Mouse (Mus musculus): Measurements from ENCODE around the gene Man1c1. TPM values are rescaled to one million over a fixed set of nuclear protein-coding genes. Genes with fewer than 3 reads are reported as not detected.

Man1c1 gene
- polyA plus RNA-seq, 1 experiment from 2014 or later: 2.6 TPM

DNA sequence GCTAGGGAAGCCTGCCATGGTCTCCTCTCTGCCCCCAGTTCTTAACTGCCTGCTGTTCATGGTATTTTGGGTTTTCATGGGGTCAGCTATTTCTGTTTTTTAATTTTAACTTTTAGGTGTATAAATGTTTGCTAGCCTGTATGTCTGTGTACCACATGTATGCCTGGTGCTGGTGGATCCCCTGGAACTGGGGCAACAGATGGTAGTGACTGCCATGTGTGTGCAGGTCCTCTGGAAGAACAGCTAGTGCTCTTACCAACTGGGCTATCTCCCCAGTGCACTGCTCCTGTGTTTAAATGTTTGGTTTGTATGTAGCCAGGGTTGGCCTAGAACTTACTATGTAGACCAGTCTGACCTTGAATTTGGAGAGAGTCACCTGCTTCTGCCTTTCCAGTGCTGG is 184.8 kb downstream of the Man1c1 start:
- Histone ChIP-seq H3K9ac (ENCODE audit: low read length) (no peak overlapping the region), H3K27ac (replicated peaks; ENCODE audit: low read depth, low read length) (no peak overlapping the region), H3K9me3 (ENCODE audit: control insufficient read depth, low read length) (no peaks in the 10 kb centered on the region), H3K4me2 (ENCODE audit: low read depth, severe bottlenecking) (no peak overlapping the region), H3K27me3 (ENCODE audit: control insufficient read depth, insufficient read depth, low read length) (no peaks in the 10 kb centered on the region), H3K36me3 (ENCODE audit: control insufficient read depth, insufficient read depth, low read length) (peaks cover 7% of the 10 kb centered on the region; the same call in 1 of the 2 replicates), H3K4me3 (ENCODE audit: low read depth, low read length) (no peak overlapping the region), H3K4me1 (ENCODE audit: control insufficient read depth, insufficient read depth, low read length) (no peaks in the 10 kb centered on the region)
- ATAC-seq (ENCODE audit: insufficient number of reproducible peaks, low FRiP score, low TSS enrichment, low read depth): no peak
- no peak for DNase-seq (ENCODE audit: low spot score)

DNA sequence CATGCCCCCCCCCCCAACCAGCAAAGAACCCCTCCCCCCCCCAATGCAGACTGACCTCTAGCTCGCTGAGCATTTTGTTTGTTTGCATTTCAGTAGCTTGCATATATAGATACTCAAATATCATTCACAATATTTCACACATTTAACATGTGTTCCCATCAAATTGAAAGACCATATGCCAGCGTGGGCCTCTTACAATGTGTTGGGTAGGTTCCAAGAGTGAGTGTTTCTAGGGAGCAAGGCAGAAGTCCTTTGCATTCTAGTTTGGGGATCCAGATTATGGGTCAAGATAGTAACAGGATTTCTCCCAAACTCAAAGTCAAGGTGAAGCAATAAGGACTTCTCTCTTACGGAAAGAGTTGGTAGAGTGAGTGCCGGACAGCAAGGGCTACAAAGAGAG is 185.5 kb downstream of the Man1c1 start:
- 96% methylated on average over 4 of the region's 4 CpGs for WGBS

DNA sequence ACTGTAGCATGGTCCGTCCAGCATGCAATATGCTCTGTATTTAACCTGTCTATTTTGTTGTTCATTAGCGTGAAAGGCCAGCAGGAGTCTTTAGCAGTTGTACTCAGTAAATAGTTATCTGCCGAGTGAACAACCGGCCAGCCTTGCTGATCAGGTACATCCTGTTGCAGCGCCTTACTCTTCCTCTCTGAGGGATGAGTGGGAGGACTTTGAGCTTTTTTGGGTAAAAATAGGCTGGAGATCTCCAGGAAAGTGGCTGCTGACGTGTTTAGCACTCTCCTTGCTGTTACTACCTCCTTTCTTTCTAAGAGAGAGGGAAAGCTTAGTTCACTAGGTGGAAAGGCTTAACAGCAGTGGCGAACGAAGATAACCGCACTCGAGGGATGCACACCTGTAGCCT is 186.4 kb downstream of the Man1c1 start:
- H3K4me2 ChIP-seq (ENCODE audit: low read depth, severe bottlenecking): no peak overlapping the region
- 91% methylated on average over 10 of the region's 10 CpGs for WGBS
- H3K36me3 ChIP-seq (ENCODE audit: control insufficient read depth, insufficient read depth, low read length): no peaks in the 10 kb centered on the region; the same call in 1 of the 2 replicates
- H3K27ac ChIP-seq (replicated peaks; ENCODE audit: low read depth, low read length): no peak overlapping the region
- H3K9me3 ChIP-seq (ENCODE audit: control insufficient read depth, low read length): no peaks in the 10 kb centered on the region
- no peak overlapping the region for H3K9ac ChIP-seq (ENCODE audit: low read length)
- H3K4me1 ChIP-seq (ENCODE audit: control insufficient read depth, insufficient read depth, low read length): no peaks in the 10 kb centered on the region
- ATAC-seq (ENCODE audit: insufficient number of reproducible peaks, low FRiP score, low TSS enrichment, low read depth): no peak
- DNase-seq (ENCODE audit: low spot score): no peak
- H3K27me3 ChIP-seq (ENCODE audit: control insufficient read depth, insufficient read depth, low read length): no peaks in the 10 kb centered on the region
- H3K4me3 ChIP-seq (ENCODE audit: low read depth, low read length): no peak overlapping the region

More for the DNA sequence above, 185.5 kb downstream of the Man1c1 start:
- Histone ChIP-seq H3K9ac (ENCODE audit: low read length) (no peak overlapping the region), H3K27ac (replicated peaks; ENCODE audit: low read depth, low read length) (no peak overlapping the region), H3K4me1 (ENCODE audit: control insufficient read depth, insufficient read depth, low read length) (no peaks in the 10 kb centered on the region), H3K4me3 (ENCODE audit: low read depth, low read length) (no peak overlapping the region), H3K36me3 (ENCODE audit: control insufficient read depth, insufficient read depth, low read length) (peaks cover 1% of the 10 kb centered on the region; the same call in 1 of the 2 replicates), H3K27me3 (ENCODE audit: control insufficient read depth, insufficient read depth, low read length) (no peaks in the 10 kb centered on the region), H3K9me3 (ENCODE audit: control insufficient read depth, low read length) (no peaks in the 10 kb centered on the region), H3K4me2 (ENCODE audit: low read depth, severe bottlenecking) (no peak overlapping the region)
- ATAC-seq (ENCODE audit: insufficient number of reproducible peaks, low FRiP score, low TSS enrichment, low read depth) (no peak), DNase-seq (ENCODE audit: low spot score) (no peak)

- Histone ChIP-seq H3K9ac (ENCODE audit: low read length) (no peak overlapping the region), H3K36me3 (ENCODE audit: control insufficient read depth, insufficient read depth, low read length) (no peaks in the 10 kb centered on the region; the same call in 1 of the 2 replicates), H3K27ac (replicated peaks; ENCODE audit: low read depth, low read length) (no peak overlapping the region), H3K9me3 (ENCODE audit: control insufficient read depth, low read length) (no peaks in the 10 kb centered on the region), H3K4me1 (ENCODE audit: control insufficient read depth, insufficient read depth, low read length) (no peaks in the 10 kb centered on the region), H3K27me3 (ENCODE audit: control insufficient read depth, insufficient read depth, low read length) (no peaks in the 10 kb centered on the region), H3K4me3 (ENCODE audit: low read depth, low read length) (no peak overlapping the region), H3K4me2 (ENCODE audit: low read depth, severe bottlenecking) (no peak overlapping the region)
- WGBS: 89% methylated on average over 8 of the region's 8 CpGs
- ATAC-seq (ENCODE audit: insufficient number of reproducible peaks, low FRiP score, low TSS enrichment, low read depth) (no peak), DNase-seq (ENCODE audit: low spot score) (no peak)
These were observed 187.1 kb downstream of the Man1c1 start for GRCm38 (mm10) chr4:134516981-134517380.

- peaks cover 4% of the 10 kb centered on the region; the same call in 1 of the 2 replicates for H3K4me1 ChIP-seq (ENCODE audit: control insufficient read depth, insufficient read depth, low read length)
- no peak for ATAC-seq (ENCODE audit: insufficient number of reproducible peaks, low FRiP score, low TSS enrichment, low read depth)
- H3K27me3 ChIP-seq (ENCODE audit: control insufficient read depth, insufficient read depth, low read length): no peaks in the 10 kb centered on the region
- no peaks in the 10 kb centered on the region for H3K9me3 ChIP-seq (ENCODE audit: control insufficient read depth, low read length)
- no peak overlapping the region for H3K4me2 ChIP-seq (ENCODE audit: low read depth, severe bottlenecking)
- no peak for DNase-seq (ENCODE audit: low spot score)
- H3K4me3 ChIP-seq (ENCODE audit: low read depth, low read length): no peak overlapping the region
- no peaks in the 10 kb centered on the region; the same call in 1 of the 2 replicates for H3K36me3 ChIP-seq (ENCODE audit: control insufficient read depth, insufficient read depth, low read length)
- H3K9ac ChIP-seq (ENCODE audit: low read length): no peak overlapping the region
- 84% methylated on average over 7 of the region's 7 CpGs for WGBS
- H3K27ac ChIP-seq (replicated peaks; ENCODE audit: low read depth, low read length): no peak overlapping the region
These were observed 188.5 kb downstream of the Man1c1 start for GRCm38 (mm10) chr4:134515614-134516013.

DNA sequence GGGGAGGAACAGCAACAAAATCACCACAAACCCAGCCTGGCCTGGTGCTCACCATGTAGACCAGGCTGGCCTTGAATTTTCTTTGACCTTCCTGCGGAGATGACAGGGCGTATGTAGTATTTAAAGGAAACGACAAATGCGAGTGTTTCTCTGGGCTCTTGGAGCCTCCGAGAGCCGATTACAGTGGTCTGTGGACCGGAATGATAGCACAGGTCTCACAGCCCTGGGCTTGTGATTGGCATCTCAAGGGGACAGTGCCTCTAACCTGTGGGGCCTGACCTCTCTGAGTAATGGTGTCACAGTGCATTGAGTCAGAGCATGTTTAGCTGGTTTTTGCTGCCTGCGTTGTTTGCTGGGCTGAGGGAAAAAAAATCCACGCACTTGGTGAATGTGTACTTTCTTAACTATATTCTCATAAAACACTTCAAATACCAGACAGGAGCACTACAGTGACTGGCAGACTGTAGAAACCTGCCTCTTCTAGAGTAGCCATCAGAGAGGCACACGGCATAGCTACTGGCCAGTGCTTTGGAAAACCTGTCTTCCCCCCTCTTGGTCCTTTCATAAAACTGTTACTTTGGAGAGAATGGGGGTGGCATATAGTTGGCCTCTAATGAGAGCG is 189.7 kb downstream of the Man1c1 start:
- no peak overlapping the region for H3K4me2 ChIP-seq (ENCODE audit: low read depth, severe bottlenecking)
- no peak for ATAC-seq (ENCODE audit: insufficient number of reproducible peaks, low FRiP score, low TSS enrichment, low read depth)

DNA sequence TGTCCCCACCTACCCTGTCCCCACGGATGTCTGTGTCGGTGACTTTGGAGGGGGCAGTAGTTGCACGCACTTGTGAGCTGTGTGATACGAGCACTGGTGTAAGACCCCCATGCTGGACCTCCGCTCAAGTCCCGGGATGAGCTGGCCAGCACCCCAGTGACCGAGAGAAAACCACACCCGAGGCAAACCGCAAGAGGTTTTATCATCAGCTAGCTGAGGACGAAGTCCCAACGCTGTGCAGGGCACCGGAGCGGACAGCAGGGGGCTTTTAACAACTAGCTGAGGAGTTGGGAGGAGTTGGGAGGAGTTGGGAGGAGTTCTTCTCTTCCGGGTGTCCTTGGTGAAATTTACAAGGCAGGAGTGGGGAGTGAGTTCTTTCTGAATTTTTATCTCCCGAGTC is 191.3 kb downstream of the Man1c1 start:
- no peak for ATAC-seq (ENCODE audit: insufficient number of reproducible peaks, low FRiP score, low TSS enrichment, low read depth)
- no peaks in the 10 kb centered on the region for H3K9me3 ChIP-seq (ENCODE audit: control insufficient read depth, low read length)
- WGBS: 20% methylated on average over 15 of the region's 15 CpGs
- H3K4me1 ChIP-seq (ENCODE audit: control insufficient read depth, insufficient read depth, low read length): peaks cover 4% of the 10 kb centered on the region; the same call in 1 of the 2 replicates
- peak overlapping the region; percentile 35 for H3K4me2 ChIP-seq (ENCODE audit: low read depth, severe bottlenecking)
- H3K4me3 ChIP-seq (ENCODE audit: low read depth, low read length): peak overlapping the region; percentile 14; the same call in 1 of the 2 replicates
- DNase-seq (ENCODE audit: low spot score): peak; percentile 64
- no peaks in the 10 kb centered on the region; the same call in 1 of the 2 replicates for H3K36me3 ChIP-seq (ENCODE audit: control insufficient read depth, insufficient read depth, low read length)
- H3K27ac ChIP-seq (replicated peaks; ENCODE audit: low read depth, low read length): no peak overlapping the region
- H3K27me3 ChIP-seq (ENCODE audit: control insufficient read depth, insufficient read depth, low read length): no peaks in the 10 kb centered on the region
- H3K9ac ChIP-seq (ENCODE audit: low read length): no peak overlapping the region

More for the DNA sequence above, 189.7 kb downstream of the Man1c1 start:
- 90% methylated on average over 11 of the region's 11 CpGs for WGBS
- H3K9ac ChIP-seq (ENCODE audit: low read length): no peak overlapping the region
- DNase-seq (ENCODE audit: low spot score): no peak
- peaks cover 4% of the 10 kb centered on the region; the same call in 1 of the 2 replicates for H3K4me1 ChIP-seq (ENCODE audit: control insufficient read depth, insufficient read depth, low read length)
- H3K27ac ChIP-seq (replicated peaks; ENCODE audit: low read depth, low read length): no peak overlapping the region
- no peak overlapping the region for H3K4me3 ChIP-seq (ENCODE audit: low read depth, low read length)
- H3K36me3 ChIP-seq (ENCODE audit: control insufficient read depth, insufficient read depth, low read length): no peaks in the 10 kb centered on the region; the same call in 1 of the 2 replicates
- H3K27me3 ChIP-seq (ENCODE audit: control insufficient read depth, insufficient read depth, low read length): no peaks in the 10 kb centered on the region
- H3K9me3 ChIP-seq (ENCODE audit: control insufficient read depth, low read length): no peaks in the 10 kb centered on the region

DNA sequence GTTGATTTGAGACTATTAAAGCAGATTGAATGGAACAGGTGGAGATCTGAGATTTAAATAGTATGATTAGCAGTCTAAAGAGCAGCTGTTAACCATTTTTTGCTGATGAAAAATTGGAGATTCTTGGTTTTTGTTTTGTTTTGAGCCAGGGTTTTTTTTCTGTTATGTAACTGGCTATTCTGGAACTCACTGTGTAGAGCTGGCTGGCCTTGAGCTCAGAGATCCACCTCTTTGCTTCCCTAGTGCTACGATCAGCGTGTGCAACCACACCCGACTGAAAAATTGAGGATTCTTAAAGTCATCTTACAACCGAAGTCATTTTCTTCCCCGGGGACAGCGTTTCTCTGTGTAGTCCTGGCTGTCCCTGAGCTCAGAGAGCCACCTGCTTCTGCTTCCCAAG is 192.4 kb downstream of the Man1c1 start:
- Histone ChIP-seq H3K4me1 (ENCODE audit: control insufficient read depth, insufficient read depth, low read length) (peaks cover 4% of the 10 kb centered on the region; the same call in 1 of the 2 replicates), H3K27ac (replicated peaks; ENCODE audit: low read depth, low read length) (no peak overlapping the region), H3K4me3 (ENCODE audit: low read depth, low read length) (peak overlapping the region; percentile 57), H3K4me2 (ENCODE audit: low read depth, severe bottlenecking) (peak overlapping the region; percentile 78), H3K36me3 (ENCODE audit: control insufficient read depth, insufficient read depth, low read length) (no peaks in the 10 kb centered on the region; the same call in 1 of the 2 replicates), H3K9ac (ENCODE audit: low read length) (no peak overlapping the region), H3K27me3 (ENCODE audit: control insufficient read depth, insufficient read depth, low read length) (no peaks in the 10 kb centered on the region), H3K9me3 (ENCODE audit: control insufficient read depth, low read length) (no peaks in the 10 kb centered on the region)
- DNase-seq (ENCODE audit: low spot score): no peak
- ATAC-seq (ENCODE audit: insufficient number of reproducible peaks, low FRiP score, low TSS enrichment, low read depth): no peak
- 77% methylated on average over 6 of the region's 6 CpGs for whole genome bisulfite sequencing

Measured in limb, embryonic 11.5 days (tissue).